Mouse (Mus musculus): ENCODE measurements at regions not wholly inside any gene's neighbourhood (a gene's known extent, or its start where the extent isn't known, plus 50 kb on each side); places are given as distances from the start of the nearest gene placed in this dataset.

DNA sequence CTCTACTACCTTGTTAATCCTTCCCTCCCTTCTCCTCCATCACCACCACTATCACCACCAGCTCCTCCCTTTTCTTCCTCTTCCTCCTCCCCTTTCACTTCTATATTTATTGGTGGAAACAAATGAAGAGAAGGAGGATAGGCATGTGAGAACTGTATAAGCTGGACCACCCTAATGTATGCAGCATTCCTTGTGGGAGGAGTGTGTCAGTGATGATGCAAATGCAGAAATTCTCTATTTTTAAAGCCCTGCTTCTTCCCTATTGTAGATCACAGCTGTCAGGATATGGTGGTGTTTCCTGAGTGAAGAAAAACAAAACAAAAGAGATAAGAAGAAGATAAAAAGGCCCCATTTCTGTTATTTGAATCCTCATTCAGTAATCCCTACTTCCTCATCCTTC is 112.8 kb downstream of the Plppr4 start:
- no peak for TF ChIP-seq EP300 (IDR thresholded peaks at IDR 0.05; ENCODE audit: low read depth)
- TF ChIP-seq CTCF (IDR thresholded peaks at IDR 0.05; ENCODE audit: low read depth) = no peak
